Mouse (Mus musculus): ENCODE data around the gene Vmn1r32. TPM values are rescaled to one million over a fixed set of nuclear protein-coding genes. Genes with fewer than 3 reads are reported as not detected.

Gene Vmn1r32
- not detected in 2 replicates for total RNA-seq (2014; fragmentation: Nextera tagmentation)
- not detected in 2 replicates for total RNA-seq (2017)

GRCm38 (mm10) chr6:66559996-66560395 is at the start of gene Vmn1r32:
Gene Vmn1r32 (minus strand): TSS chr6:66560096.
- no peak for ATAC-seq (replicated peaks; ENCODE audit: poor library complexity, severe bottlenecking)

GRCm38 (mm10) chr6:66595804-66596203 is 35.9 kb upstream of the Vmn1r32 start:
- peak; percentile 66 for ATAC-seq (replicated peaks; ENCODE audit: poor library complexity, severe bottlenecking)

- ATAC-seq (replicated peaks; ENCODE audit: poor library complexity, severe bottlenecking) = no peak
Observed at GRCm38 (mm10) chr6:66535966-66536365, 23.9 kb downstream of the Vmn1r32 start.

- peak; percentile 90 for ATAC-seq (replicated peaks; ENCODE audit: poor library complexity, severe bottlenecking)
Observed at GRCm38 (mm10) chr6:66535028-66535862, 24.7 kb downstream of the Vmn1r32 start, which contains the start of gene Mad2l1. Gene Mad2l1 (plus strand): TSS chr6:66535390.

GRCm38 (mm10) chr6:66534366-66534941 is 25.4 kb downstream of the Vmn1r32 start:
- ATAC-seq (replicated peaks; ENCODE audit: poor library complexity, severe bottlenecking) = no peak; the same call in 1 of the 2 replicates

GRCm38 (mm10) chr6:66533241-66533640 is 26.7 kb downstream of the Vmn1r32 start:
- no peak for ATAC-seq (replicated peaks; ENCODE audit: poor library complexity, severe bottlenecking)

GRCm38 (mm10) chr6:66528386-66528785 is 31.5 kb downstream of the Vmn1r32 start:
- peak; percentile 25; the same call in 1 of the 2 replicates for ATAC-seq (replicated peaks; ENCODE audit: poor library complexity, severe bottlenecking)

- no peak for ATAC-seq (replicated peaks; ENCODE audit: poor library complexity, severe bottlenecking)
Observed at GRCm38 (mm10) chr6:66516368-66516767, 43.5 kb downstream of the Vmn1r32 start.

Other genes starting within 250 kb of the Vmn1r32 start
- gene Mad2l1, start 24.7 kb downstream of the Vmn1r32 start, total RNA-seq (2014; fragmentation: Nextera tagmentation) = 89.6 and 131 TPM in 2 replicates
- gene Mad2l1, start 24.7 kb downstream of the Vmn1r32 start, total RNA-seq (2017) = 142 and 148 TPM in 2 replicates
- not detected in 2 replicates for gene Vmn1r33, start 58.2 kb upstream of the Vmn1r32 start, total RNA-seq (2014; fragmentation: Nextera tagmentation)
- not detected in 2 replicates for gene Vmn1r33, start 58.2 kb upstream of the Vmn1r32 start, total RNA-seq (2017)
- gene Vmn1r34, start 83.8 kb upstream of the Vmn1r32 start, total RNA-seq (2014; fragmentation: Nextera tagmentation) = not detected in 2 replicates
- not detected in 2 replicates for gene Vmn1r34, start 83.8 kb upstream of the Vmn1r32 start, total RNA-seq (2017)
- not detected in 2 replicates for gene Vmn1r35, start 125.8 kb upstream of the Vmn1r32 start, total RNA-seq (2014; fragmentation: Nextera tagmentation)
- gene Vmn1r35, start 125.8 kb upstream of the Vmn1r32 start, total RNA-seq (2017) = not detected in 2 replicates
- not detected in 2 replicates for gene Vmn1r36, start 159.1 kb upstream of the Vmn1r32 start, total RNA-seq (2014; fragmentation: Nextera tagmentation)
- gene Vmn1r36, start 159.1 kb upstream of the Vmn1r32 start, total RNA-seq (2017) = not detected in 2 replicates
- gene Vmn1r37, start 169.3 kb upstream of the Vmn1r32 start, total RNA-seq (2014; fragmentation: Nextera tagmentation) = not detected in 2 replicates
- gene Vmn1r37, start 169.3 kb upstream of the Vmn1r32 start, total RNA-seq (2017) = not detected in 2 replicates
- gene Vmn1r38, start 222.5 kb upstream of the Vmn1r32 start, total RNA-seq (2014; fragmentation: Nextera tagmentation) = not detected in 2 replicates
- gene Vmn1r38, start 222.5 kb upstream of the Vmn1r32 start, total RNA-seq (2017) = not detected in 2 replicates

Measured in granulocyte monocyte progenitor cell, adult 5-6 weeks (primary cell).